Mouse (Mus musculus): ENCODE measurements at regions not wholly inside any gene's neighbourhood (a gene's known extent, or its start where the extent isn't known, plus 50 kb on each side); places are given as distances from the start of the nearest gene placed in this dataset.

DNA sequence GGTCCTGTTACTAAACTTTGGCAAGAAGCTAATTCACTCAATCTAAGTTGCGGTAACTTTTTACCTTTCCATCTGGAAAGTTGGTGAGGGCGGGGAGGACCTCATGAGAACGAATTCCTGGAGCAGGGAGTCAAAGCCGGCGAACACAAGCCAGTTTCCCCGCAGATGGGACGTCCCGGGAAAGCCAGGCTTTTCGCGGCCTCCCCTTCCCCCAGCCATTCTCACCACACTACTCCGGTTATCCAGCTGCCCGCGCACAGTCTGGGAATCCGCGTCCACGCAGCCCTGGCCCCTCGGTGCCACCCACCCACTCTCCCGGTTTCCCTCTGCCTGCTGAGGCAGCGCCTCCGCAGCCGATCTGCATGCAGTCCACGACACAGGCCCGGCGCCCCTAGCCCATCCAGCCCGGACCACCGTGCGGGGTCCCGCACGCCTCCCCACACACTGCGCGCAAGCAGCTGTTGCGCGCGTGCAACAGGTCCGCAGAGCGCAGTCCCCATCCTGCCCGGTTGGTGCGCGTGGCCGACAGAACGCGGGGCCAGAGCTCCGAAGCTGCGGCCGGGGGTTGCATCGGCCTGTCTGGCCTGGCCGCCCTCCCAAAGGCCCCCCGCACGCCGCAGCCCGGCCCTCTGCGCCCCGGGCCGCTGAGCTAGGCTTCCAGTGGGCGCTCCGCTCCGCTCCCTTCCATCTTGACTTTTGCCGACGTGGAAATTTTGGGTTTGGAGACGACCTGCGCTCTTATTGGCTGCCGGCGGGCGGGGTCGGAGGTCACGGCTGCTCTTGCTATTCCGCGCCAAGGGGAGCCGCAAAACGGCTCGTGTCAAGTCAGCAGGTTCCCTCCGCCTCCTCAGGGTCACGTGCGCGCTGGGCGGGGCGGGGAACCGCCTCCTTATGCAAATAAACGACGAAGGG lies 162.0 kb upstream of the Nfe2l3 start:
- ATAC-seq (replicated peaks; ENCODE audit: low FRiP score, low TSS enrichment, poor library complexity, severe bottlenecking): peak; percentile 96

DNA sequence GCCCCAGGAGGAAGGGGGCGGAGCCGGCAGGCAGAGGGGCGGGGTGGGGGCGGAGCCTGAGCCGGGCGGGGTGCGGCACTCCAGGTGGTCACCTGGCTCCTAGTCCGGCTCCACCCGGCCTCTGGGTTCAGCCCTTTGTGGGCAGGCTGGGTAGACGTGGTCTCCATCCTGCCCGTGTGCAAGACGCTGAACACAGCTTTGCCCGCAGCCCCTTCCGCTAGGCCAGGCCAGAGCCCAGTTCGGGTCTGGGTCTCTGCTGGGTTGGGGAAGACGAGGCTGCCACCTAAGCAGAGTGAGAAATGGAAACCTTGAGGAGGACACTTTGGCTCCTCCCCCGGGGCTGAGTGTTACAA lies 161.4 kb upstream of the Nfe2l3 start:
- no peak for ATAC-seq (replicated peaks; ENCODE audit: low FRiP score, low TSS enrichment, poor library complexity, severe bottlenecking)

DNA sequence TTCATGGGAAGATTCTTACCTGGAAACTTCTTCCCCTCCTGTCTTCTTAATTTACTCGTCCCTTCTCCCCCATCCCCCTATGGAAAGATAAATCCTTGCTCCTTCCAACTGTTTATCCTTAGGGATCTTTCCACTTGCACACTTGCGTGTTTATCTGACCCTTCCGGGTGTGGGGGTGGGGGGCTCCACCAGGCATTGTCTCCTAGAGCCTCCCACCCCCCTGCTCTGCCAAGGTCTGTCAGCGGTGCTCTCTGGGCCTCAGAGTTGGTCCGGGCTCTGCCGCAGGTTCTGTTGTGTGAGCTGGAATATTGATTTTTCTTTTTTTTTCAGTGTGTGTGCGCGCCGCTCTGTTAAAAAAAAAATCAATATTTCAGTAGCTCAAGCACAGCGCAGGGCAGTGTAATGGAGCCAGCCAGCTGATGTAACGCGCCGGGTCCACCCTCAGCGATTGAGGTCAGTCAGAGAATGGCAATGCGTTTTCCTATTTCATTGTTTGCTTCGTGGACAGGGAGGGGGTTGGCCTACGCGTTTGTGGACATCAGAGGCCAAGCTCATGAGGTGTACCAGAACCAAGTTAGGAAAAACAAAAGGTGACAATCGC lies 160.2 kb upstream of the Nfe2l3 start:
- no peak for ATAC-seq (replicated peaks; ENCODE audit: low FRiP score, low TSS enrichment, poor library complexity, severe bottlenecking)

DNA sequence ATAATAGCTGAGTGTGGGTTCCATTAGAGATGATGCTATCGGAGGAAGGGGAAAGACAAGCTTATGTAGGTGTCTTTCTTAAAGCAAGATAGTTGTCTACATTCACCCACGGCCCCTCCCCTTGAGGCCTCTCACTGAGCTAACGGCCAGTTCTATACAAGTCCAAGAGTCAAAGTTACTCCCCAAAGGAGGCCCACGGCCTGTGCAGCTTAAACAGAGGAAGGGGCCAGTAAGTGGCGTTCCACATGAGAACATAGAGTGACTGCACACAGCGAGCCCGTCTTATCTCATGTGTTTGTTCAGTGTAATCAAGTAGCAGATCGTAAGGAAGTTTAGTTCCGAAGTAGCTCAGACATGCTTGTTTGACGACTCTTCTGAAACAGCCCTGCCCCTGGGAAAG lies 153.0 kb upstream of the Nfe2l3 start:
- no peak for ATAC-seq (replicated peaks; ENCODE audit: low FRiP score, low TSS enrichment, poor library complexity, severe bottlenecking)

DNA sequence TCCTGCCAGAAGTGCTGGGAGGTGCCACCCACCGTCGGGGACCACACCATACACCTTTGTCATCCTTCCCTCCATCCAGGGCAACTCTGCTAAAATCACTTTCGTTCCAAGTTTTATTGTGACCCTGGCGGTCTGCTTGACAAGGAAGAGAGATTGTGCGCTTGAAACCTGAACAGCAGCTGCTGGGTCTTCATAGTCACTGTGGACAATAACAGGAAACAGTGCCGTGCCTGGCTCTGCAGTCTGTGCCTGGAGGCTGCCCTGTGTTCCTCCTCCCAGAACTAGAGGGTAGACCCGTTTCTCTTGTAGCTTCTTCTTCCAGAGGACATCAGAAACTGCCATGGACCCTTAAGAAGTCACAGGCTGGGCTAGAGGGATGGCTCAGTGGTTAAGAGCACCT lies 152.2 kb upstream of the Nfe2l3 start:
- ATAC-seq (replicated peaks; ENCODE audit: low FRiP score, low TSS enrichment, poor library complexity, severe bottlenecking): no peak

DNA sequence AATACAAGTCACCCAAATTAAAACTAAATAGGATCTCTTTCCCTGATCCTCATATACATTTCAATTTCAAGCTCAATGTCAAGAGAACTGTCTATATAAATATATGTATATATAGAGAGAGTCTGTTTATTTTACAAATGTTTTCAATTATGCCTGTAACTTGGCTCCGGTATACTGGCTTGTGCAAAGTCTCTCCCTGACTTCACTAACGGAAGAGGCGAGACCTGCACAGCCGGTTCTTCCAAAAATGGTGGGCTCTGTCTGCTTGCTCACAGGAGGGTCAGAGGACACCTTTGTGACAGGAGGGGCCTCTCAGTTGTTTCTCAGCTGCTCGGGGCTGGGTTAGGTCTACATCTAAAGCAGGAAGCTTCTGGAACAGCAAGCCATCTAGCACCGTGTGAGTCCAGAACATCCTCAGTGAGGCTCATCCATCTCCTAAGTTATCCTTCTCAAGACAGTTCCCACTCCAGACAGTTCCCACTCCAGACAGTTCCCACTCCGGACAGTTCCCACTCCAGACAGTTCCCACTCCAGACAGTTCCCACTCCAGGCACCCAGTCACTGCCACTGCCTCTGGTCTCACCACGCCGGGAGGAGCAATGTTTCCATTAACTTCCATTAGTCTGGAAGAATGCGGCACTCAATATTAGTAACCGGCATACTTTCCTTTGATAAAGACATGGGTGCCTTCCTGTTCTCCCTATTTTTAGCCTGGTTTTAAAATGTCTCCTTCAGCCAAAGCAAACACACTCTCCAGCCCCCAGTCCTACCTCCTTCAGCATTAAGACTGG lies 148.4 kb upstream of the Nfe2l3 start:
- ATAC-seq (replicated peaks; ENCODE audit: low FRiP score, low TSS enrichment, poor library complexity, severe bottlenecking): no peak

DNA sequence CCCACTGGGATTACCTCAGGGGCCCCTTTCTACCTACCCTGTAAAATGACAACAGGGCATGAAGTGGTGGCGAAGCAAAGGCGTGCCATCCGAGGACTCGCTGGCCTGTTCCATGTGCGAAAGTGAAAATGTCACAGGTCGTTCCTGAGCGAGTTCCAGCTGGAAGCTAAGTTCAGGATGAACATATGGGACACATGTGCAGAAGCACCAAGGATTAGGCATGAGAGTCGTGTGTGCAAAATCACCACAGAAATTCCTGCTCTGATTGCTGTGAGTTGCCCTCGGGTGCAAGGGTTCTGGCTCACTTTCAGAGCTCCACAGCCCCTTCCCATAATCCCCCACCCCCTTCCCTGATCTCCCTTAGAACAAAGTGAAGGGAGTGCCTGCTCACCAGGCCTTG lies 147.6 kb upstream of the Nfe2l3 start:
- no peak for ATAC-seq (replicated peaks; ENCODE audit: low FRiP score, low TSS enrichment, poor library complexity, severe bottlenecking)

DNA sequence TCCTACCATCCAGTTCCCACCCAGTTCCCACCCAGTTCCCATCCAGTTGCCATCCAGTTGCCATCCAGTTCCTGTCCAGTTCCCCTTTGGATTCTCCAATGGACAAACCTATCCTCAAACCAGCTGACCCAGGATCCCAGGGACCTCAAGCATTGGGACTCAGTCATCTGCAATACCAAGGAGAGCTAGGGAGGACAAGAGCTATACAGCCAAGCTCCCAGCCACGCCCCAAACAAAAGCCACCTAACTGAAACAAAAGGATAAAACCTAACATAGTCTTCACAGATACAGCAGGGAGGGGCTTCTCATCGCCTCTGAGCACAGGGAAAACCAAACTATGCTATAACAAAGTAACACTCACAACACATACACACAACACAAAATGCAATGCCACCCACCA lies 145.6 kb upstream of the Nfe2l3 start:
- no peak for ATAC-seq (replicated peaks; ENCODE audit: low FRiP score, low TSS enrichment, poor library complexity, severe bottlenecking)

DNA sequence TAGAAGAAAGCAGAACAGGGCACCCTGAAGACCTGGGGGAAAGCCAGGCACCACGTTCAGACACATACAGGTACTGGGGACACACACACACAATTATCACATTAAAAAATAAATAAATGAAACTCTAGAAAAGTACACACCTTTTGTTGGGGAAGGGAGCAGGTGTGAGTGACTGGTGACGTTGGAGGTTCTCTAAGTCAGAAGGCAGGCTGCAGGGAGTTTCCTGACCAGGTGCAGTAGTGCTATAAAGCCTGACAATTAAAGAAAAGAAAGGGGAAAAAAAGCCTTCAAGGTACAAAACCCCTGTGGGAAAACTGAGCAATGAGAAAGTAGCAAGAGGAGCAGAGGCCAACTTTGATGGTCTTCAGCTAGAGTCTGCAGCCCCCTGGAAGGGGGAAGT lies 145.1 kb upstream of the Nfe2l3 start:
- ATAC-seq (replicated peaks; ENCODE audit: low FRiP score, low TSS enrichment, poor library complexity, severe bottlenecking): no peak

DNA sequence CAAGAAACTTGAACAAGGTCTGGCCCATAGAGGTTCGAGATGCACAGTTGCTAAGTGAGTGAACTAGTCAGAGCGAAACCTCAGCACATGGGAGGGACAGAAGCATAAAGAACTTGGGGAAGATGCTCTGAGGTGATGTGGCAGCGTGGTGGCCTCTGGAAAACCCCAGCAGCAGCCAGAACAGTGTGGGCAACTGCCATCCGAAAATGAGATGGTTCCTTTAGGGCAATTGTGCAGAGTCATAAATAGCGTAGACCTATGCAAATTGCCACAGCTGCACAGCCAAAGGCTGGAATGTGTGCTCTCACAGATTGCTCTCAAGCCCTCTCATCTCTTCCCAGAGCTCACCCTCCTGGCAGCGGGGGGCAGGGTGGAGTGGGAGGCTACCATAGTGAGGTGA lies 144.7 kb upstream of the Nfe2l3 start:
- ATAC-seq (replicated peaks; ENCODE audit: low FRiP score, low TSS enrichment, poor library complexity, severe bottlenecking): 0 out of 2 replicates have a peak, but pooled peaks have one; percentile 22

DNA sequence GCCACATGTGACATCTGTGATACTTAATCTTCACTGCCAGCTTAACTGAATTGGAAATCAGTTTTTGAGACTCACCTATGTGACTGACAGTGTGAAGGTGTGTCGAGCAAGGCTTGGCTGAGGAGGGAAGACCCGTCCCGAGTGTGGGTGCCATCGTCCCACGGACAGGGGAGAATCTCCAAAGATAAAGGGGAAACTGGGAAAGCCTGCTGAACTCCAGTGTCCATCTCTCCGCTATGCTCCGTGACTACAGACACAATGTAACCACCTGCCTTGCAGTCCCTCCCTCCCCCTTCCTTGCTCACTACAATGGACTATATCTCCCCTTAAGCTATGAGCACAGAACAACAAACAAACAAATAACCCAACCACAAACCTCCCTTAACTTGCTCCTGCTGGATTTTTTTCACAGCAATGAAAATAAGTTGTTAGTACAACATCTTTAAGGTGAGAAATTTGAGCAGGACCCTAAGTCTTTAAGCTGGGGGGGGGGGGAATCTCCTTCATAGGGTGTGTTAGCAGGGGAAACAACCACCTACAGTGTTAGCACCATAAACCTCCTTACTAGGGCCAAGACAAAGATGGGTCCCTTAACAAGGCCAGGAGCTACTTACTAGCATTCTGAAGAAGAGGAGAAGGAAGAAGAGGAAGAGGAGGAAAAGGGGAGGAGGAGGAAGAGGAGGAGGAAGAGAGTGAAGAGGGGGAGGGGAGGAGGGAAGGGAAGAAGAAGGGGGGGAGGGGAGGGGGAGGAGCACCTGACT lies 144.0 kb upstream of the Nfe2l3 start:
- 0 out of 2 replicates have a peak, but pooled peaks have one; percentile 4 for ATAC-seq (replicated peaks; ENCODE audit: low FRiP score, low TSS enrichment, poor library complexity, severe bottlenecking)

DNA sequence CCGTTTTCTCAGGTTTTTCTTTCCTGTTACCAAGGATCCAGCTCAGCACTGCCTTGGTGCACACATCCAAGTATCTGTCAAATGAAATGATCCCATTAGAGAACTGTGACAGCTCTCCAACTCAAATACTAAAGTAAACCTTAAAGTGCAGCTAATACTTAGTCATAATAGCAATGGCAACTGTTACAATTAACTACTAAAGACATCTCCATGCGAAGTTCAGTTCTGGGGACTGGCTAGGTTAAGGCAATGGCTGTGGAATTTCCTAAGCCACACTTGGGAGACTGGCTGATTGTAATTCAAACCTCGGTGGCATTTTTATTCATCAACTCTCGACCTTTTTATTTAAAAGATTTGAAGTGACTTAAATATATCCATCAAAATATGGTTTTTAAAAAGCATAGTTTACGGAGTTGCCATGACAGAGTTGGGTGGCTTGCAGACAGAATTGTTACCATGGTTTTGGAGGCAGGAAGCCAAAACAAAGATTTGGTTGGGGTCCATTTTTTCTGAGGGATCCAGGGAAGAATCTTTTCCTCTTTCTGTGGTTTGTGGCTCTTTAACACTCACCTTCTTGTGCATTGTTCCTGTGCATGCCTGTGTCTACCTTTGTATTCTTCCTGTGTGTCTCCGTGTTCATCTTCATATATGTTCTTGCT lies 143.3 kb upstream of the Nfe2l3 start:
- no peak for ATAC-seq (replicated peaks; ENCODE audit: low FRiP score, low TSS enrichment, poor library complexity, severe bottlenecking)

DNA sequence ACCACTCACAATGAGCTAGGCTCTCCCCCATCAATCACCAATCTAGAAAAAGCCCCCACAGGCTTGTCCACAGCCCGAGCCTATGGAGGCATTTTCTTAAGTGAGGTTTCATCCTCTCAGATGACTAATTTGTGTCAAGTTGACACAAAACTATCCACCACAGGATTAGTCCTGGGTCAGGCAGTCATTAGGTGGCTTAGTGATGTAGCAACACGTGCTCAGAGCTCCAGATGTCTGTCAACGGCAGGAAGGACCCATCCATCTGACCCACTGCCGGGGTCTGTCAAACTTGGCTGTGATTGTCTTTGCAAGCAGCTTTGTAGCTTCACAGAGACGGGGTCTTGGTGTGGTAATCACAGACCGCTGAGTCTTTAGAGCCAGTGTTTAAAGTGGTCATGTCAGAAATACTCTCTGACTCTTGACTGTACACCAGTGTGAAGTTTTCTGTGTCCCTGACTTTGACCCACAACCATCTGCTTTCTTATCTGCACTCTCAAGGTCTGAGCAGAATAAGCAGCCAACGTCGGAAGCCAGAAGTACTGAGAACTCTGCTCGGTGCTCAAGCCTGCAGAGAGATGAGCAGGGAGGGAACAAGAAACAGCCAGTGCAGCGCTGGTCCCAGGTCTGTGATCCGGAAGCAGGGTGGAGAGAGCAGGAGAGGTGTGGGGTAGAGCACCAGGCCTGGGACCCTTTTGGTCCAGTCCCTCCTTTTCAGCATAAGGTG lies 131.6 kb upstream of the Nfe2l3 start:
- ATAC-seq (replicated peaks; ENCODE audit: low FRiP score, low TSS enrichment, poor library complexity, severe bottlenecking): peak; percentile 73

DNA sequence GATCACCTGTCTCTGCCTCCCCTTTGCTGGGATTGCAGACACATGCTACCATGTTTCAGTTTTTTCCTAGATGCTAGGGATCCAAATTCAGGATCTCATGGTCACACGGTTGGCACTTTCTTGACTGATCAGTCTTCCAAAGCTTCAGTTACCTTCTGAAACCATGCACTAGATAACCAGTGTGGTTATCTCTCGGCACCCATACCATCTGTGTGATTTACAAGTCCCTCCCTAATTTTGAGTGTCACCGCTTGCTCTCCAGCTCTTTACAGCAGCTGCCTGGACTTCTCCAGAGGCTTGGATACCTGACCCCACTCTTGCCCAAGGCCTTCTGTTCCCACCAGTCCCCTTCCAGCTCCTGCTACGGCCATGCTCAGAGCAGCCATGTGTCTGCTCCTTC lies 130.6 kb upstream of the Nfe2l3 start:
- ATAC-seq (replicated peaks; ENCODE audit: low FRiP score, low TSS enrichment, poor library complexity, severe bottlenecking): peak; percentile 83

DNA sequence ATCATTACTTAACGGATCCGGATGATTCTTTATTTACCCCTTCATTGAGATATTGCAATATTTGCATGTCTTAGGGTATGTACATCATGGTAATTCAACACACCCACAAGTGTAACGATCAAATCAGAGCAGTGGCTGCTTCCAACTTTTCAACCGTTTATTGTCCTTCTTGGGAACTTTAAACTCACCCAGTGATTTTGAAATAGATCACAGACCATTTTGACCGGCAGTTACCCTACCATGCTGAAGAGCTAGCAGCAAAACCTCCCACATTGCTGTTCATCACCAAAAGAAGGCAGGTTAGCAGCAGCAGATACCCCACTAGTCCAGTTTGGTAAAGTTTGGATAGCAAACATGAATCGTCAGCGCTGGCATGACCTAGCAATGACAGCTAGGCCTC lies 130.2 kb upstream of the Nfe2l3 start:
- ATAC-seq (replicated peaks; ENCODE audit: low FRiP score, low TSS enrichment, poor library complexity, severe bottlenecking): no peak

DNA sequence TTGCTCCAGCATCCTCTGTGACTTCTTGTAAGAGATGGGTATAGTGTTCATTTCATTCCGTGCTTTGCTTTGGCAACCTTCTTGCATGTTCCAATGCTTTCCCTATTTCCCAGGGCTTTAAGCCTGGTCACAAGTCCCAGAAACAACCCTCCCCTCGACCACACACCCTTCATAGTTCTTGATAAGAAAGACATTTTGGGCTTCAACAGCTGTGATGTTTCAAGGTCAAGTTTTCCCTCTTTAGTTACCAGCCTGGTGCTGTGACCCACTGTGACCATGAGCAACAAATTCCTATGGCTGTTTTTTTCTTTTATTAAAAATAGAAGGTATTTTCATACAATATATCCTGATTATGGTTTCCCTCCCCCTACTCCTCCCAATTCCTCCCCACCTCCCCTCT lies 114.1 kb upstream of the Nfe2l3 start:
- no peak for ATAC-seq (replicated peaks; ENCODE audit: low FRiP score, low TSS enrichment, poor library complexity, severe bottlenecking)

DNA sequence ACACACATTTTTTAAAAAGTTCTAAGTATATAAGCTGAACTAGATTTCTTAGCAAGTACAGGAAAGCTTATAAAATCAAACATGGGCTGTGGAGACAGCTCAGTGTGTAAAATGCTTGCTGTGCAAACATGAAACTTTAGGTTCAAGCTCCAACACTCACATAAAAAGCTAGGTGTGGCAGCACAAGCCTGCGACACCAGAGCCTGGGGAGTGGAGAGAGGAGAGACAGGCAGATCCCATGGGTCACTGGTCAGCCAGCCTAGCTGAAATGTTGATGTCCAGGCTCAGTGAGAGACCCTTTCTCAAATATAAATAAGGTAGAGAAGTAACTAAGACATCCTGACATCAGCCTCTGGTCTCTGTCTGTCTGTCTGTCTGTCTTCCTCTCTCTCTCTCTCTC lies 112.5 kb upstream of the Nfe2l3 start:
- no peak for ATAC-seq (replicated peaks; ENCODE audit: low FRiP score, low TSS enrichment, poor library complexity, severe bottlenecking)

DNA sequence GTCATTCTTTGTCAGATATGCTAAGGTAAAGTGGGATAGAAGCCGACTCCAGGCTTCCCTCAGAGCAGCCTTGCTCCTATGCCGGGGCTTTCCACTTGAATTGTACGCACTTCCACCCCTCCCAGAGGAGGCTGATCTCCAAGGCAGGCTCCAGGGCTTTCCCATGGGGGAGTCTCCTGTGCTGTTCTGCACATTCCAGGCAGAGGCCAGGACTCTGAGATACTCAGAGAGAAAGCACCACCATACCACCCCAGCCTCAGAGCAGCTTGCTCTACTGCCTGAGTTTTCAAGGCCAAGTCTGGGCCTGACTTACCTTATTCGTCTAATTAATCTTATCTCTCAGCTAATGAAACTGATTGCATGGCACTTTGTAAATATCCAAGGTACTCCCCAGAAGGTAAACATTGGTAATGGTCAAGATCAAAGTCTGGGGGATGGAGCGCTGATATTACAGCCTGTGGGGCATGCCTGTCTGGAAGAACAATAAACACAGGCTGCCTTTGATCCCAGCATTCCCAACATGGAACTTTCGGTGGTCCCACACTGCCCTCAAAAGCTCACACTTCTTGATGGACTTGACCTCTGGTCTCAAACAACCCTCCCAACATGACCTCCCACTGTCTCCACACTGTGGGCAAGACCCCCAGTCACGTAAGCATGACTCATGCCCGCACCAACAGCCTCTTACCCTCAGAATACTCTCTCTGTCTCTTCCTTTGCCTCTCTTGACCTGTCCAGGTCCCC lies 111.6 kb upstream of the Nfe2l3 start:
- no peak for ATAC-seq (replicated peaks; ENCODE audit: low FRiP score, low TSS enrichment, poor library complexity, severe bottlenecking)

Measured in megakaryocyte-erythroid progenitor cell, adult 5-6 weeks (primary cell).